Mouse (Mus musculus): Measurements from ENCODE around the gene Rbm31y.
"Not testable (repeated sequence)": the region's sequence is repeated elsewhere in the genome, so short reads cannot be mapped to it uniquely, and the experiment has no call there.

Rbm31y gene

GRCm38 (mm10) chrY:17400461-17400860, at the start of gene Rbm31y:
TSS of gene Rbm31y (plus strand) at chrY:17400761.
- DNase-seq = not testable (repeated sequence)
